Comparison of ENCODE assay signal across 10 mouse cellular contexts in genomic region chr5:108549137-108549488, GRCm38 (mm10). TPM values are rescaled to one million over a fixed set of nuclear protein-coding genes. Genes with fewer than 3 reads are reported as not detected.
DNase-seq lines count a peak whose midpoint lies in the region; ATAC-seq and TF ChIP-seq lines count a peak whose summit lies in the region.
"Had no signal": no experiment of that assay in that cellular context is flagged by ENCODE, and none has a peak within 500 bp of the region (broad histone marks: within the 10 kb centered on the region; RNA-seq: fewer than 3 reads in every experiment).

No protein-coding gene starts in this region.

- TF ChIP-seq CTCF in heart, adult 2 months (IDR thresholded peaks at IDR 0.05) = no peak

- ATAC-seq in heart, embryonic 13.5 days (ENCODE audit: extremely low read depth, insufficient number of reproducible peaks, low FRiP score, low TSS enrichment) = no peak
- ATAC-seq in forebrain, embryonic 16.5 days = peak; percentile 19; the same call in 1 of the 2 replicates

- DNase-seq in heart, adult 2 months = no peak
- peak; percentile 29 for DNase-seq in brain, adult 2 months (ENCODE audit: low read depth, low spot score)
- no peak for DNase-seq in midbrain, embryonic 10.5 days (ENCODE audit: low spot score)
- DNase-seq in ovary, postnatal 10 days (ENCODE audit: low spot score) = no peak
- no peak for DNase-seq in gastrocnemius, adult 18-20 months (ENCODE audit: low spot score)
- DNase-seq in ovary, postnatal 14 days (ENCODE audit: low spot score) = no peak

- TF ChIP-seq EP300 in heart, adult 2 months (IDR thresholded peaks at IDR 0.05; ENCODE audit: insufficient read depth, low read depth, low read length) = no peak

- 11% methylated on average over 7 of the region's 7 CpGs for whole genome bisulfite sequencing in heart, embryonic 13.5 days
- 22% methylated on average over 7 of the region's 7 CpGs for WGBS in heart, adult 2 months
- WGBS in forebrain, embryonic 16.5 days = 18% methylated on average over 7 of the region's 7 CpGs
- WGBS in midbrain, embryonic 10.5 days = 15% methylated on average over 7 of the region's 7 CpGs

- no peaks in the 10 kb centered on the region for H3K79me2 ChIP-seq in heart, adult 2 months (replicated peaks; ENCODE audit: control insufficient read depth, insufficient read depth, low read length)

- peaks cover 13% of the 10 kb centered on the region for H3K4me1 ChIP-seq in heart, embryonic 13.5 days
- H3K4me1 ChIP-seq in heart, adult 2 months (ENCODE audit: control insufficient read depth, insufficient read depth, low read length) = no peaks in the 10 kb centered on the region
- H3K4me1 ChIP-seq in forebrain, embryonic 16.5 days (replicated peaks; ENCODE audit: control insufficient read depth, insufficient read depth, low read length) = peaks cover 10% of the 10 kb centered on the region
- peaks cover 16% of the 10 kb centered on the region for H3K4me1 ChIP-seq in midbrain, embryonic 10.5 days

- H3K9me3 ChIP-seq in heart, embryonic 13.5 days = no peaks in the 10 kb centered on the region
- no peaks in the 10 kb centered on the region for H3K9me3 ChIP-seq in forebrain, embryonic 16.5 days (ENCODE audit: control insufficient read depth, low read length)
- H3K9me3 ChIP-seq in midbrain, embryonic 10.5 days (replicated peaks) = no peaks in the 10 kb centered on the region

- H3K36me3 ChIP-seq in heart, embryonic 13.5 days = no peaks in the 10 kb centered on the region
- no peaks in the 10 kb centered on the region for H3K36me3 ChIP-seq in heart, adult 2 months (ENCODE audit: control insufficient read depth, insufficient read depth, low read length)
- H3K36me3 ChIP-seq in forebrain, embryonic 16.5 days (ENCODE audit: control insufficient read depth, insufficient read depth) = no peaks in the 10 kb centered on the region
- no peaks in the 10 kb centered on the region for H3K36me3 ChIP-seq in midbrain, embryonic 10.5 days

- peak overlapping the region; percentile 75 for H3K4me2 ChIP-seq in heart, embryonic 13.5 days
- H3K4me2 ChIP-seq in forebrain, embryonic 16.5 days (ENCODE audit: low read length) = peak overlapping the region; percentile 84

- no peak overlapping the region for H3K27ac ChIP-seq in heart, embryonic 13.5 days (replicated peaks)
- no peak overlapping the region for H3K27ac ChIP-seq in heart, adult 2 months
- no peak overlapping the region for H3K27ac ChIP-seq in forebrain, embryonic 16.5 days (ENCODE audit: low read length)
- no peak overlapping the region for H3K27ac ChIP-seq in midbrain, embryonic 10.5 days (replicated peaks)

- no peak overlapping the region for H3K9ac ChIP-seq in heart, embryonic 13.5 days
- no peak overlapping the region for H3K9ac ChIP-seq in heart, adult 2 months (ENCODE audit: low read depth, low read length)
- H3K9ac ChIP-seq in forebrain, embryonic 16.5 days (replicated peaks; ENCODE audit: low read depth, low read length) = peak overlapping the region; percentile 82

- H3K4me3 ChIP-seq in heart, embryonic 13.5 days = peak overlapping the region; percentile 46
- no peak overlapping the region for H3K4me3 ChIP-seq in heart, adult 2 months
- H3K4me3 ChIP-seq in forebrain, embryonic 16.5 days (replicated peaks; ENCODE audit: low read length) = peak overlapping the region; percentile 65
- H3K4me3 ChIP-seq in midbrain, embryonic 10.5 days = peak overlapping the region; percentile 60
- H3K4me3 ChIP-seq: erythroblast, embryonic 14.5 days had no signal

- TF ChIP-seq POLR2A in heart, adult 2 months (IDR thresholded peaks at IDR 0.05; ENCODE audit: insufficient read depth, low read depth, low read length) = no peak

- H3K27me3 ChIP-seq in heart, embryonic 13.5 days (replicated peaks) = peaks cover 58% of the 10 kb centered on the region
- peaks cover 14% of the 10 kb centered on the region; the same call in 1 of the 2 replicates for H3K27me3 ChIP-seq in heart, adult 2 months (ENCODE audit: control insufficient read depth, insufficient read depth, low read length)
- peaks cover 7% of the 10 kb centered on the region; the same call in 1 of the 2 replicates for H3K27me3 ChIP-seq in forebrain, embryonic 16.5 days (replicated peaks; ENCODE audit: control insufficient read depth, insufficient read depth, low read length)
- peaks cover 44% of the 10 kb centered on the region for H3K27me3 ChIP-seq in midbrain, embryonic 10.5 days (ENCODE audit: low read depth, poor library complexity, severe bottlenecking)

- intact Hi-C loops in heart, adult 2 months (cut with DNase I) = no loop called here

RNA-seq across cellular contexts. Expression of gene Cplx1, which starts 0.7 kb away (rescaled TPM):
- polyA plus RNA-seq in heart, embryonic 13.5 days (2015; fragmentation: Nextera tagmentation; extraction: Ambion mirVana) = 0.74 and 0.82 TPM in 2 replicates
- total RNA-seq in heart, adult 2 months (2021) = under 1 TPM in 1 of 2 experiments, not detected in 1; 0.36 TPM
- 0.45 and 0.88 TPM in 2 replicates for polyA plus RNA-seq in heart, adult 2 months (2012; rRNA removed)
- polyA plus RNA-seq in forebrain, embryonic 16.5 days (2015; fragmentation: Nextera tagmentation; extraction: Ambion mirVana) = 108 and 112 TPM in 2 replicates
- 4.3 and 6.8 TPM in 2 replicates for polyA plus RNA-seq in midbrain, embryonic 10.5 days (2016; fragmentation: Nextera tagmentation; extraction: Ambion mirVana)
- under 1 TPM; 0.21 to 0.41 TPM for total RNA-seq in gastrocnemius, adult 18-20 months (2021)
- total RNA-seq: CH12.LX had no signal

Comparison
In these comparisons a context has a peak if more than half of its experiments do, and no peak if none do; other contexts are left out.
1. RNA of gene Cplx1, which starts 0.7 kb away (polyA plus RNA-seq): 108 to 112 TPM in forebrain, embryonic 16.5 days; 4.3 to 6.8 TPM in midbrain, embryonic 10.5 days, 0.74 to 0.82 TPM in heart, embryonic 13.5 days and 0.45 to 0.88 TPM in heart, adult 2 months; every median in the first group is over 10 times any median in the second.